Mouse (Mus musculus) cortical plate, adult 2 months (tissue): ENCODE data around the gene Clec2l.

Experiments
- CTCF ChIP-seq: fragments of 200-500 bp; IDR thresholded peaks from 2 replicates; pipeline ENCODE4 v1.5.1; 2011; ENCODE audit warnings: mild to moderate bottlenecking, control low read depth, low read length; ENCODE audit not compliant: insufficient read depth; ENCODE audit errors: extremely low read depth
- POLR2A ChIP-seq: fragments of 200-500 bp; IDR thresholded peaks from 2 replicates; pipeline ENCODE4 v1.6.1; 2011; ENCODE audit warnings: mild to moderate bottlenecking, low read length, control low read depth; ENCODE audit not compliant: insufficient read depth; ENCODE audit errors: extremely low read depth

DNA sequence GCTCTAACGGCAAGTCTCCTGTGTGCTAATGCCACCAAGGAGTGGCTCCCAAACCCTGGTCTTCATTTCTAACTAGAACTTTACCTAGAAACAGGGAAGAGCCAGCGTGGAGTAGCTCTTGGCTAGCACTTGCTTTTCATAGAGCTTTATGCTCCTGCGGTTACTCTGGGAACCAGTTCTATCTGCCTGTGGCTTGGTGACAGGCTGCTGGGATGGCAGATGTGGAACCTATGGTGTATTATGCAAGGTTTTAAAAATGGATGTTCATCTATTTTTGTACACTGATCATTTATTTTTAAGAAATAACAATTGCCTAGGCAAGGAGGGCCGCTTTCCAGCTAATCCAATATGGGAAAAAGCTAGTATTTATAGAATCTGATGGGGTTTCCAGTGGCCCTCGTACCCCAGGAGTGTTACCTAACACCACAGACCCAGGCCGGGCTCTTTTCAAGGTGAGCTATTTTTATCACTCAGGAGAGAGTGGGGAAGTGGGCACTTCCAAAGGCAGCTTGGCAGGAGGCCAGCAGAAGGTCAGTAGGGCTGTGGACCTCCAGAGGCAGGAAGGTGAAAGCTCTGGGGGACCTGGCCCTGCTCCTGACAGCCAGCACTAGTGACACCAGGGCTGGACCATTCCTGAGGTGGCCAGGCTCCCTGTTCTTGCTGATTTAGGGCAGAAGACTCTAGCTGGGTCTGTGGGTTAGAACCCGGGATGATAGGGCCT is 41.6 kb downstream of the Clec2l start:
- TF ChIP-seq POLR2A = no peak
- TF ChIP-seq CTCF = no peak
